Mouse (Mus musculus): ENCODE results near the gene Ppp2r2d. TPM values are rescaled to one million over a fixed set of nuclear protein-coding genes. Genes with fewer than 3 reads are reported as not detected.

The Ppp2r2d gene
- total RNA-seq, 1 experiment = 96.6 TPM

GRCm38 (mm10) chr7:138908768-138909276 lies 62.9 kb downstream of the Ppp2r2d start:
- no peaks in the 10 kb centered on the region for H3K36me3 ChIP-seq (ENCODE audit: control insufficient read depth, insufficient read depth, low read length, poor library complexity, severe bottlenecking)
- no peaks in the 10 kb centered on the region for H3K9me3 ChIP-seq (ENCODE audit: control insufficient read depth, insufficient read depth, low read depth, low read length)
- no peak for DNase-seq (ENCODE audit: low read depth, low spot score)
- H3K4me1 ChIP-seq (ENCODE audit: control insufficient read depth in 2 of 2, insufficient read depth in 2 of 2, low read length in 2 of 2, poor library complexity in 1 of 2) = peaks cover 10 to 11% of the 10 kb centered on the region in 2 experiments
- peak overlapping the region; percentile 88 for H3K9ac ChIP-seq (ENCODE audit: insufficient read depth, low read depth, low read length, poor library complexity, severe bottlenecking)
- TF ChIP-seq MAFK (IDR thresholded peaks at IDR 0.05; ENCODE audit: insufficient read depth, low read depth, low read length) (no peak), HCFC1 (IDR thresholded peaks at IDR 0.05; ENCODE audit: borderline replicate concordance, insufficient read depth, low read length) (no peak), CHD2 (IDR thresholded peaks at IDR 0.05; ENCODE audit: low read depth, low read length) (no peak), ZNF384 (IDR thresholded peaks at IDR 0.05; ENCODE audit: low read depth, low read length) (no peak), ZC3H11A (IDR thresholded peaks at IDR 0.05; ENCODE audit: borderline replicate concordance, low read depth, low read length) (no peak)
- no peak overlapping the region for H3K27ac ChIP-seq (ENCODE audit: insufficient read depth, low read depth, low read length, poor library complexity, severe bottlenecking)
- in situ Hi-C loops (cut with MboI; ENCODE audit: low sequenced_read_pairs in 2 of 2, unreplicated experiment in 2 of 2) = no loop called here
- H3K4me3 ChIP-seq (ENCODE audit: insufficient read depth in 1 of 2, low read depth in 1 of 2, low read length in 2 of 2, poor library complexity in 1 of 2, severe bottlenecking in 1 of 2) = peak overlapping the region; percentile 80 to 90

- Histone ChIP-seq H3K9ac (ENCODE audit: insufficient read depth, low read depth, low read length, poor library complexity, severe bottlenecking) (peak within 1 kb of the TSS; percentile 88), H3K27ac (ENCODE audit: insufficient read depth, low read depth, low read length, poor library complexity, severe bottlenecking) (no peak within 1 kb of the TSS), H3K36me3 (ENCODE audit: control insufficient read depth, insufficient read depth, low read length, poor library complexity, severe bottlenecking) (no peaks in the 10 kb centered on the region), H3K4me1 (ENCODE audit: control insufficient read depth in 2 of 2, insufficient read depth in 2 of 2, low read length in 2 of 2, poor library complexity in 1 of 2) (peaks cover 9 to 10% of the 10 kb centered on the region in 2 experiments), H3K9me3 (ENCODE audit: control insufficient read depth, insufficient read depth, low read depth, low read length) (no peaks in the 10 kb centered on the region), H3K4me3 (ENCODE audit: insufficient read depth in 1 of 2, low read depth in 1 of 2, low read length in 2 of 2, poor library complexity in 1 of 2, severe bottlenecking in 1 of 2) (peak within 1 kb of the TSS; percentile 80 to 90)
- in situ Hi-C loops (cut with MboI; ENCODE audit: low sequenced_read_pairs in 2 of 2, unreplicated experiment in 2 of 2) = no loop called here
- TF ChIP-seq CHD2 (IDR thresholded peaks at IDR 0.05; ENCODE audit: low read depth, low read length) (no peak), ZNF384 (IDR thresholded peaks at IDR 0.05; ENCODE audit: low read depth, low read length) (no peak), MAFK (IDR thresholded peaks at IDR 0.05; ENCODE audit: insufficient read depth, low read depth, low read length) (peak; percentile 66; the same call in 1 of the 2 replicates), HCFC1 (IDR thresholded peaks at IDR 0.05; ENCODE audit: borderline replicate concordance, insufficient read depth, low read length) (no peak), ZC3H11A (IDR thresholded peaks at IDR 0.05; ENCODE audit: borderline replicate concordance, low read depth, low read length) (no peak)
- DNase-seq (ENCODE audit: low read depth, low spot score) = peak; percentile 98
These were observed 63.7 kb downstream of the Ppp2r2d start, which contains the start of gene Bnip3 for GRCm38 (mm10) chr7:138909277-138910192. TSS of gene Bnip3 (minus strand) at chr7:138909519.

GRCm38 (mm10) chr7:138910193-138910562 lies 64.3 kb downstream of the Ppp2r2d start:
- H3K4me3 ChIP-seq (ENCODE audit: insufficient read depth in 1 of 2, low read depth in 1 of 2, low read length in 2 of 2, poor library complexity in 1 of 2, severe bottlenecking in 1 of 2) = peak overlapping the region; percentile 53 to 80
- no peaks in the 10 kb centered on the region for H3K36me3 ChIP-seq (ENCODE audit: control insufficient read depth, insufficient read depth, low read length, poor library complexity, severe bottlenecking)
- H3K9ac ChIP-seq (ENCODE audit: insufficient read depth, low read depth, low read length, poor library complexity, severe bottlenecking) = peak overlapping the region; percentile 24
- no peaks in the 10 kb centered on the region for H3K9me3 ChIP-seq (ENCODE audit: control insufficient read depth, insufficient read depth, low read depth, low read length)
- TF ChIP-seq MAFK (IDR thresholded peaks at IDR 0.05; ENCODE audit: insufficient read depth, low read depth, low read length) = no peak
- TF ChIP-seq HCFC1 (IDR thresholded peaks at IDR 0.05; ENCODE audit: borderline replicate concordance, insufficient read depth, low read length) = no peak
- no peak for TF ChIP-seq ZC3H11A (IDR thresholded peaks at IDR 0.05; ENCODE audit: borderline replicate concordance, low read depth, low read length)
- no peak for TF ChIP-seq ZNF384 (IDR thresholded peaks at IDR 0.05; ENCODE audit: low read depth, low read length)
- TF ChIP-seq CHD2 (IDR thresholded peaks at IDR 0.05; ENCODE audit: low read depth, low read length) = no peak
- no peak for DNase-seq (ENCODE audit: low read depth, low spot score)
- peaks cover 9 to 10% of the 10 kb centered on the region in 2 experiments for H3K4me1 ChIP-seq (ENCODE audit: control insufficient read depth in 2 of 2, insufficient read depth in 2 of 2, low read length in 2 of 2, poor library complexity in 1 of 2)
- in situ Hi-C loops (cut with MboI; ENCODE audit: low sequenced_read_pairs in 2 of 2, unreplicated experiment in 2 of 2) = no loop called here
- H3K27ac ChIP-seq (ENCODE audit: insufficient read depth, low read depth, low read length, poor library complexity, severe bottlenecking) = no peak overlapping the region

GRCm38 (mm10) chr7:138913616-138914015 lies 67.7 kb downstream of the Ppp2r2d start:
- DNase-seq (ENCODE audit: low read depth, low spot score) = no peak
- no peaks in the 10 kb centered on the region for H3K36me3 ChIP-seq (ENCODE audit: control insufficient read depth, insufficient read depth, low read length, poor library complexity, severe bottlenecking)
- no peak overlapping the region for H3K9ac ChIP-seq (ENCODE audit: insufficient read depth, low read depth, low read length, poor library complexity, severe bottlenecking)
- H3K27ac ChIP-seq (ENCODE audit: insufficient read depth, low read depth, low read length, poor library complexity, severe bottlenecking) = no peak overlapping the region
- peaks cover 6% of the 10 kb centered on the region in 2 experiments; a peak in 3 of 4 replicates for H3K4me1 ChIP-seq (ENCODE audit: control insufficient read depth in 2 of 2, insufficient read depth in 2 of 2, low read length in 2 of 2, poor library complexity in 1 of 2)
- in situ Hi-C loops (cut with MboI; ENCODE audit: low sequenced_read_pairs in 2 of 2, unreplicated experiment in 2 of 2) = no loop called here
- TF ChIP-seq CHD2 (IDR thresholded peaks at IDR 0.05; ENCODE audit: low read depth, low read length) = no peak
- TF ChIP-seq HCFC1 (IDR thresholded peaks at IDR 0.05; ENCODE audit: borderline replicate concordance, insufficient read depth, low read length) = no peak
- no peak for TF ChIP-seq ZNF384 (IDR thresholded peaks at IDR 0.05; ENCODE audit: low read depth, low read length)
- TF ChIP-seq MAFK (IDR thresholded peaks at IDR 0.05; ENCODE audit: insufficient read depth, low read depth, low read length) = no peak
- TF ChIP-seq ZC3H11A (IDR thresholded peaks at IDR 0.05; ENCODE audit: borderline replicate concordance, low read depth, low read length) = no peak
- no peaks in the 10 kb centered on the region for H3K9me3 ChIP-seq (ENCODE audit: control insufficient read depth, insufficient read depth, low read depth, low read length)
- H3K4me3 ChIP-seq (ENCODE audit: insufficient read depth in 1 of 2, low read depth in 1 of 2, low read length in 2 of 2, poor library complexity in 1 of 2, severe bottlenecking in 1 of 2) = no peak overlapping the region

All from ES-E14 (cell line).